Mouse (Mus musculus) bone marrow macrophage, adult 2 months (primary cell): ENCODE results near the gene Slc22a15. TPM values are rescaled to one million over a fixed set of nuclear protein-coding genes. Genes with fewer than 3 reads are reported as not detected.
A peak's percentile ranks its signal among the peaks of the same experiment; 100 is the strongest.

Source experiments
- H3K27ac ChIP-seq: 2 replicates; pipeline ENCODE4 v1.5.1; 2012; ENCODE audit warnings: low read depth, low read length; ENCODE audit not compliant: insufficient read depth
- H3K4me1 ChIP-seq: 2 replicates; pipeline ENCODE4 v1.6.1; 2012; ENCODE audit warnings: low read length; ENCODE audit not compliant: control insufficient read depth, insufficient read depth
- H3K4me3 ChIP-seq: 2 replicates; pipeline ENCODE4 v1.5.1; 2012; ENCODE audit warnings: mild to moderate bottlenecking, low read length, moderate library complexity; ENCODE audit not compliant: insufficient read depth
- CTCF ChIP-seq: IDR thresholded peaks from 2 replicates; pipeline ENCODE4 v1.5.1; 2012; ENCODE audit warnings: low read depth, mild to moderate bottlenecking, low read length, moderate library complexity
- POLR2A ChIP-seq: IDR thresholded peaks from 2 replicates; pipeline ENCODE4 v1.6.1; 2012; ENCODE audit warnings: mild to moderate bottlenecking, low read depth, low read length, borderline replicate concordance
- polyA plus RNA-seq: library from polyadenylated mRNA; stranded (reverse); fragments of >200 nt; gene quantifications from 2 replicates; pipeline ENCODE4 v1.2.4, GENCODE M21; 2012; ENCODE audit not compliant: missing spikeins, insufficient read depth, insufficient read length

Slc22a15 gene
- polyA plus RNA-seq, 1 experiment, result 4.1 TPM

DNA sequence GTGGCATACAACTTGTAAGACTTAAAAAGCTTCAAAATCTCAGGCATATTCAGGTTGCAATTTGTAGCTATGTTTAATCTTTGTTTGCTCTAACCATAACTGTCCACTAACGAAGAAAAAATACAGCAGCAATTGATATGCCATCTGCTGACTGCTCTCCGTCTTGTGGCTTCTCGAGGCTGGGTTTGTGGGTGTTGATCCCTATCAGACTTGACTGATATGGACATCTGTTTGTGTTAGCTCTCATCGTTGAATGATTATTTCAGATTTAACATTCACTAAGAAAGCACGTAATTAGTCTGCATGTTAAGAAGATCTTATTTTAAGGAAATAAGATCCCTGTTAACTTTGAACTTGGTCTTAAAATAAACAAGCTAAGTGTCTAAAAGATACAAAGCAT lies 7.7 kb downstream of the Slc22a15 start:
- H3K4me3 ChIP-seq, result no peak overlapping the region
- TF ChIP-seq CTCF, result no peak
- no peak for TF ChIP-seq POLR2A
- H3K4me1 ChIP-seq, result no peaks in the 10 kb centered on the region
- H3K27ac ChIP-seq, result no peak overlapping the region

DNA sequence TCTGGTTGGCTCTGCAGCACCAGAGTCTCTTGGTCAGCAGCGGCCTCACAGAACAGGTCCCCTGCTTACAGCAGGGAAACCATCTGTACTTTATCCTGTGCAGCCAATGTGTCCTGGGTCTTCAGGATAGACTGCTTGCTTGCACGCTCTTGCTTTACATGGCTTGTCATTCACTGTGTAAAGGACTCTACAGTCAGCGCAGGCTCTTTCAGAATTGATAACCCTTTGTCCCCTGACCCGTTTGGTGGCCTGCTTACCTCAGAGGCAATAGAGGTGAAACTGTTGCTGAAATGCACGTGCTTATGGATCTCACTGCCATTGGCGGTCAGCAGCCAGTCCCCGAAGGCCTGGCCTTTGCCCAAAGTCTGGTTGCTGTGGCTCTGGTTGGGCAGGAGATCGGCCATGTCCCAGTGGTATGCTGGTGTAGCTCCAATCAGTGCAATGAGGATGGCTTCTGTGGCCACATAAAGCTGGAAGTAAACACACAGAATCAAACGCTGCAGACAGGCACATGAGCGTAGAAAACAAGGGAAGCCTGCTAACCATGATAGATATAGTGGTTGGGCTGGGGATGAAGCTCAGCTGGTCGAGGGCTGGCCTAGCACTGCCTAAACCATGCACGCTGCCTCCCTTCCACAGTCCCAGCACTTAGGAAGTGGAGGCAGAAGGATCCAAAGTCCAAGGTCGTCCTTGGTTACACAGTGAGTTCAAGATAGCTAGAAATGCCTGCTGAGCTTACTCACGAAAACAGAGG lies 9.0 kb downstream of the Slc22a15 start:
- no peak overlapping the region for H3K27ac ChIP-seq
- H3K4me3 ChIP-seq, result no peak overlapping the region
- TF ChIP-seq POLR2A (no peak), CTCF (no peak)
- no peaks in the 10 kb centered on the region for H3K4me1 ChIP-seq

DNA sequence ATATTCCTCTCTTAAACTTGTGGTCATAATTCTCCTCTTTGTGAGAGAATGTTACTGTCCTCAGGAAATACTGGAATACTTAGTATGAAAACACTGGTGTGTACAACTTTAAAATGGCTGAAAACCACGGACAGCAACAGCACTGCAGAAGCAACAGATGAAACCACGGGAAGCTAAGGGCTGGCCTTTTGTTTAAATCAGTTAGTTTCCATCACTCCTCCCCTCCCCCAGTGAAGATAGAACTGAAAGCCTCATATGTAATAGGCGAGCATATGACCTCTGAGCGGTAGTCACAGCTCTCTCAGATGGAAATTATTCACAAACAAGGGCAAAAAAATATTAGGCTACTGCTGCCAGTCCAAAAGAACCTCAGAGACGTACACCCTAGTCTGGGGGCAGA lies 10.0 kb downstream of the Slc22a15 start:
- Histone ChIP-seq H3K27ac (no peak overlapping the region), H3K4me1 (no peaks in the 10 kb centered on the region), H3K4me3 (no peak overlapping the region)
- TF ChIP-seq POLR2A (no peak), CTCF (no peak)

DNA sequence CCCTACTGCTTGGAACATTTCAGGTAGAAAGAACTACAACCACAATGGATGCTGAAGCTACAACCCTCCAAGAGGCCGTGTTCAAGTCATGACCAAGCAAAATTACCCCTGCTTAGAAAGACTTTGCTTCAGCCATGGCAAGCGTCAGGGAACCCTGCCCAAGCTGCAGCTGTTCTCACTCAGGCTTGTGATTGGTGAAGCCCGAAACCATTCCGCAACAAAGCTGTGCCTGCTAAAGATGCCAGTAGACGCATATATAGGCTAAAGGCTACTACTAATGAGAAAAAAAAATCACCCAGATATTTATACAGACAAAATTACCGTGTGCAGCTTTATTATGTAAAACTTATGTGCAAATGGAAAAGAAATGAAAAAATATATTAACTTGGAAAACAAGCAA lies 12.2 kb downstream of the Slc22a15 start:
- H3K4me1 ChIP-seq, result no peaks in the 10 kb centered on the region
- TF ChIP-seq POLR2A (no peak), CTCF (no peak)
- H3K4me3 ChIP-seq, result no peak overlapping the region
- H3K27ac ChIP-seq, result no peak overlapping the region

DNA sequence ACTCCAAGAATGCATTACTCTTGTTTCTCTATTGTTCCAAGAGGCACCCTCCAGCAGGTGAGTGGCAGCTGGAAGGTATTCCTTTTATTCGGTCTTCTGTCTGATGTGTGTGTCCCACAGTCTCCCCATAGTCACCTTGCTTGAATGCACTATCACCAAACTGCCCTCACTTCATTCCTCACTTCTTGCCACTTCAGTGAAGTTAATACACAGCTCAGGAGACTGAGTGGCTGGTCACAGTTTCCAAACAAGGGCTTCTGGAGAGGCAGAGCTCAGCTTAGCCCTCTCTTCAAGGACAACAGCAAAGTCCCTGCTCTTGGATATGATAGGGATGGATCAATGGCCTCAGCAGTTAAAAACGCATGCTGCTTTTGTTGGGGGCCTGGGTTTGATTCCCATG lies 17.2 kb downstream of the Slc22a15 start:
- no peak for TF ChIP-seq POLR2A
- TF ChIP-seq CTCF, result no peak
- H3K4me3 ChIP-seq, result no peak overlapping the region
- no peak overlapping the region for H3K27ac ChIP-seq
- H3K4me1 ChIP-seq, result no peaks in the 10 kb centered on the region

DNA sequence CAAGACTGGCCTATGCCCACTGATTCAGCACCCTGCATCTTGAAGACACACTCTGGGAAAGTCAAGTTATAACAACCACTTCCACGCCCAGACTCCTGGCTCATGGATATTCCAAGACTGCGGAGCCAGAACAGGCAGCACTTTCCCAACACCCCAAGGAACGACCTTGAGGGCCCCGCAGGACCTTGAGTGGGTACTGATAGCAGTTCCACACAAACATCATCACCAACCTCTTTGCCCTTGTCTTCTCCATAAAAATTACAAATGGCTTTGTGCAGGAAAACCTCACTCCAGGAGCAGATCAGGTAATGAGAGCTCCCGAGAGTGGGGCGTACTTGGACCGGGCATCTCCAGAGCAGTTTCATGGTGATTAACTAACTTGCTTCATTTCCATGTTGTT lies 19.5 kb downstream of the Slc22a15 start:
- Histone ChIP-seq H3K27ac (no peak overlapping the region), H3K4me3 (no peak overlapping the region), H3K4me1 (no peaks in the 10 kb centered on the region)
- no peak for TF ChIP-seq CTCF
- no peak for TF ChIP-seq POLR2A

DNA sequence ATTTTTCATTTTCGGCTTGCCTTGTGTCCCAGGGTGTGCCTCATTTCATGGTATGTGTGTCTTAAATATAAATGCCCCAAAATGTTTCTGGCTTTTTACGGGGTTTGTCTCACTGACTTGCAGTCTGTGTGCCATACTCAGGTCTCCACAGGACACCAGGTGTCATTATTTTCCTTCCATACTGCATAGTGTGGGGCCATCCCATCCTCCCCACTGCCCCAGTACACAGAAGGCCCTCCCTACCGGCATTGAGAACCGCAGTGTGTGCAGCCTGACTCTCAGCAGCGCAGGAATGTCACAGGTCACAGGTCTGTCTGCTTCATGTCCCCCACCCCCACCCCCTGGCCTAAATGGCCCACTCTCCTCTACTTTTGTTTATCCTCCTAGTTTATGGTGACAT lies 21.2 kb downstream of the Slc22a15 start:
- no peak overlapping the region for H3K4me3 ChIP-seq
- TF ChIP-seq POLR2A (no peak), CTCF (no peak)
- H3K27ac ChIP-seq, result no peak overlapping the region
- no peaks in the 10 kb centered on the region for H3K4me1 ChIP-seq

DNA sequence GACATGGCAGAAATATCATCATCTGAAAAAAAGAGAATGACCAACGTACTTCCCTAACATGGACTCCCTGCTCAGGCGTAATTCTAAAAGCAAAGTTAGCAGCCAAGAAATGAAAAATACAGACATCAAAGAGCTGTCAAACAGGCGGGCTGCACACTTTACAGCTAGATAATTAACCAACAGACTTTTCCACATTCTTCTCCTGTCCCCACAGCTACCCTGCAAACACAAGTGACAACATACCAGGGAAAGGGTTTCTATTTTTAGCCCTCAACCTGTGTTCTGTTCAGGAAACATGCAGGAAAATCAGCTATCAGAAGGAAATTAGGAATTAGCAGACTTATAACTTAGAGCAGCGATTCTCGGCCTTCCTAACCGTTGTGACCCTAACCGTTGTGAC lies 21.9 kb downstream of the Slc22a15 start:
- H3K27ac ChIP-seq, result no peak overlapping the region
- TF ChIP-seq POLR2A (no peak), CTCF (no peak)
- H3K4me3 ChIP-seq, result no peak overlapping the region
- H3K4me1 ChIP-seq, result no peaks in the 10 kb centered on the region

DNA sequence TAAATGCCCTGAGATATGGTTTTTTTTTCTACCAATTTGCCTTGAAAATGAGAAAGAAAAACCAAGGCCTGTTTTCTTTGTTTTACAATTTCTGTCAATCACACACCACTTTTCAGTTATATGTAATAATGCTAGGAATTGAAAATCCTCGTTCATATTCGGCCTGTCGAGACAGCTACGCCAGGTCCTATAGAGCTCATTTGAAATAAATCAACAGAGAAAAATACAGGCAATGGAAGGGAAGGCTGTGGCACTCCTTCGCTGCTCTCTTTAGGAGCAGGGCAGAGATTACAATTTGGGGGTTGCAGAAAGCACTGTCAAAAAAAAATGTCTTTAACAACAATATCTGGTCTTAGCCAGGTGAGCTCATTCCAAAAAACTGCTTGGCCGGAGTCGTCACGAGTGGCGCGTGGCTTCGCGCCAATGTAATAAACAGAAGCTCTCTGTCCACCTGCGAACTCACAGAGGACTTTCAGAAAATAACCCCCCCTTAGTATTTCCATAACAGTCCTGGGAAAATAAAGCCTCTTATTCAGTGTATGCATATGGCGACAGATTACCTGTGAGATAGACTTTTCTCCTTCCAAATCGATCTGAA lies 26.8 kb downstream of the Slc22a15 start:
- Histone ChIP-seq H3K4me3 (no peak overlapping the region), H3K4me1 (no peaks in the 10 kb centered on the region), H3K27ac (no peak overlapping the region)
- TF ChIP-seq CTCF, result no peak

DNA sequence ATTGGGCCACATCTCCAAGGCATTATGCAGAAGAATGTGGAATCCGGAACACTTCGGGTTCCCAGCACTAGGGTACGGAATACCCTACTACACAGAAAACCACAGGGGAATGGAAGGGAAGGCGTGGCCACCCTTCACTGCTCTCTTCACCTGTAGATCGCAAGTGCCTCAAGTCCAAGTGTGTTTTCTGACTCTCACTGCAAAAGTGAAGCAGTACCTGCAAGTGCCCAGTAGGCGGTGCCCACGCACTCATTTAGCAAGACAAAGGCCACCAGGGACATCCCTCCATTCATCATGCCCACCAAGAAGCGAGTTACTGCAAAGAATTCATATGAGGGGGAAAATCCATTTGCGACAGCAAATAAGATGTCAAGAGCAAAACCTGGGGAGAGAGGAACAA lies 27.4 kb downstream of the Slc22a15 start:
- Histone ChIP-seq H3K4me3 (no peak overlapping the region), H3K4me1 (no peaks in the 10 kb centered on the region), H3K27ac (no peak overlapping the region)
- TF ChIP-seq CTCF (peak; percentile 72), POLR2A (no peak)

DNA sequence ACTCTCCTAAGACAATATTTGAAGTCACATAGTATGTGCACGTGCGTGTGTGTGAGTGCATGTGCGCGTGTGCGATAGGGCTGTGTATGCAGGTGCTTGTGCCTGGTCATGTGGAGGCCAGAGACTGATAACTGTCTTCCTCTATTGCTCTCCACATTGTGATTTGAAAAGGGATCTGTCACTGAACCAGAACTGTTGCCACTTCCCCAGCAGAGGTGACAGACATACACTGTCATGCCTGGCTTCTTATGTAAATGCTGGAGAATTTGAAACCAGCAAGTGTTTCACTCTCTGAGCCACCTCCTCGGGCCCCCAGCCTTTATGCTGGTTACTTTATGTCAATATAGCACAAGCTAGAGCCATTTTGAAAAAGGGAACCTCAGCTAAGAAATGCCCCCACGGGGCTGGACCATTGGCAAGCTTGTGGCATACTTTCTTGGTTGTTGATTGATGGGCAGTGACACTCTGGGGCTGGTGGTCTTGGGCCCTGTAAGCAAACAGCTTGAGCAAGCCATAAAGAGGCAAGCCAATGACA lies 28.8 kb downstream of the Slc22a15 start:
- H3K4me1 ChIP-seq, result no peaks in the 10 kb centered on the region
- H3K4me3 ChIP-seq, result no peak overlapping the region
- no peak overlapping the region for H3K27ac ChIP-seq
- TF ChIP-seq POLR2A, result no peak
- TF ChIP-seq CTCF, result no peak

DNA sequence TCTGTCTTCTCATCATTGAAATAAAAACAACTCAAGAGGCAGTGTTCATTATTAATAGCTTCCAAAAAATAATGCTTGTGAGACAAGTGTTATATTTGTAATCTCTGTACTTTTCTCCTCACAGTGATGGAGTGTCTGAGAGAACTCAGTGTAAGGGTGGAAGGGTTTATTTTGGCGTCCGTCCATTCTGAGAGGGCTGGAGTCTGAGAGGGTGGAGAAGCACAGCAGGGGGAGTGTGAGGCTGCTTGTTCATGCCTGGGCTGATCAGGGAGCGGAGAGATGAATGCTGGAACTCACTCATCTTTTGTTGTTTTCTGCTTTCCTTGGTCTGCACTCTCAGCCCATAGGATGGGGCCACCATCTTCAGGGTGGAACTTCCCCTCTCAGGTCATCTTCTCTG lies 38.7 kb downstream of the Slc22a15 start:
- Histone ChIP-seq H3K4me3 (no peak overlapping the region), H3K27ac (no peak overlapping the region), H3K4me1 (no peaks in the 10 kb centered on the region)
- TF ChIP-seq POLR2A (no peak), CTCF (no peak)
